Comparison of ENCODE assay signal across 23 mouse cellular contexts in the genomic region with DNA sequence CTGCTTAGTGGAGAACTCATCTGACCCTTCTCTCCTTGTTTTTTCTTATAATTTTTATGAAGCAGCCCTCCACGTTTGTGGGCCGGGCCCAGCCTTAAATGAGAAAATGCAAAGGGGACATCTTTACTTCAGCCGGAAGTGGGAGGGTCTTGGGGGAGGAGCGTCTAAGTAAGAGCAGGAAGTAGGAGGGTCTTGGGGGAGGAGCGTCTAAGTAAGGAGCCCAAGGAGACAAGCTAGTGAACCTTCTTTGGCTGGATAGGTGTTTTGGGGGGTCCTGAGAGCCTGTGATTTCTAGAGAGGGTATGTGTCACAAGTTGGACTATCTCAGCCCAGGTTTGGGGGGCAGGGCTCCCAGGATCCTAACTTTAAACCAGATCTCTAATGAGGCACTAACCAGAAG. TPM values are rescaled to one million over a fixed set of nuclear protein-coding genes. Genes with fewer than 3 reads are reported as not detected.
DNase-seq lines count a peak whose midpoint lies in the region; ATAC-seq and TF ChIP-seq lines count a peak whose summit lies in the region.
"Had no signal": no experiment of that assay in that cellular context is flagged by ENCODE, and none has a peak within 500 bp of the region (broad histone marks: within the 10 kb centered on the region; RNA-seq: fewer than 3 reads in every experiment).

No protein-coding gene starts in this region.

- peak; percentile 66 for DNase-seq in CH12.LX (ENCODE audit: extremely low read depth)
- peak; percentile 89 for DNase-seq in ES-CJ7 (ENCODE audit: low read depth, low spot score)
- DNase-seq in R1 (ENCODE audit: low read depth, low spot score), result peak; percentile 95
- DNase-seq in midbrain, postnatal 0 days (ENCODE audit: low spot score), result no peak
- no peak for DNase-seq in right cerebral cortex, postnatal 25 days
- DNase-seq in layer of hippocampus, adult 8-10 months (ENCODE audit: low spot score in 2 of 2), result no peak
- DNase-seq in heart, adult 8-10 months (ENCODE audit: low spot score), result no peak
- DNase-seq: adrenal gland, postnatal 14 days; forebrain, postnatal 0 days; gastrocnemius, adult 2 months; gastrocnemius, postnatal 25 days; heart, postnatal 36 days had no signal

- peaks cover 49% of the 10 kb centered on the region for H3K27me3 ChIP-seq in CH12.LX (replicated peaks)
- H3K27me3 ChIP-seq in midbrain, postnatal 0 days (ENCODE audit: insufficient read depth, low read length), result no peaks in the 10 kb centered on the region
- H3K27me3 ChIP-seq: forebrain, embryonic 12.5 days; hindbrain, embryonic 15.5 days had no signal

- TF ChIP-seq CTCF in CH12.LX (conservative IDR thresholded peaks at IDR 0.05 in 1 of 2, IDR thresholded peaks at IDR 0.05 in 1 of 2; ENCODE audit: low read depth in 2 of 2, low read length in 2 of 2), result no peak
- no peak for TF ChIP-seq CTCF in midbrain, postnatal 0 days (IDR thresholded peaks at IDR 0.05)

- in situ Hi-C loops in CH12.LX (cut with MboI; ENCODE audit: low pct_ligation_motif_present, low pct_unique_long_range_greater_than_20kb, low sequenced_read_pairs), result no loop called here

- no peaks in the 10 kb centered on the region for H3K79me2 ChIP-seq in CH12.LX (replicated peaks; ENCODE audit: control insufficient read depth, extremely low read depth, insufficient read depth, poor library complexity, severe bottlenecking)

- no peaks in the 10 kb centered on the region for H3K9me3 ChIP-seq in CH12.LX (replicated peaks; ENCODE audit: low read length)
- no peaks in the 10 kb centered on the region for H3K9me3 ChIP-seq in midbrain, postnatal 0 days (ENCODE audit: low read length)
- H3K9me3 ChIP-seq: embryonic facial prominence, embryonic 13.5 days; forebrain, embryonic 12.5 days; heart, embryonic 13.5 days; hindbrain, embryonic 15.5 days had no signal

- TF ChIP-seq EP300 in CH12.LX (IDR thresholded peaks at IDR 0.05; ENCODE audit: low read length), result no peak

- H3K36me3 ChIP-seq in CH12.LX (replicated peaks in 1 of 2; ENCODE audit: control insufficient read depth in 1 of 2, insufficient read depth in 1 of 2, low read length in 1 of 2), result no peaks in the 10 kb centered on the region
- H3K36me3 ChIP-seq in midbrain, postnatal 0 days (ENCODE audit: insufficient read depth, low read length), result peaks cover 66% of the 10 kb centered on the region
- H3K36me3 ChIP-seq: embryonic facial prominence, embryonic 13.5 days; heart, embryonic 13.5 days had no signal

- H3K27ac ChIP-seq in CH12.LX (ENCODE audit: insufficient read depth, low read depth), result no peak overlapping the region
- H3K27ac ChIP-seq in midbrain, postnatal 0 days (ENCODE audit: low read depth, low read length), result no peak overlapping the region
- H3K27ac ChIP-seq: embryonic facial prominence, embryonic 13.5 days; forebrain, embryonic 12.5 days; gastrocnemius, adult 2 months; heart, embryonic 13.5 days had no signal

- ATAC-seq in midbrain, postnatal 0 days (ENCODE audit: low FRiP score), result no peak
- ATAC-seq: activated CD4-positive, CD25-positive, alpha-beta regulatory T cell, adult 4 months; forebrain, postnatal 0 days; inflammation-experienced regulatory T-cells, adult 6 months; intestine, postnatal 0 days had no signal

- peaks cover 0 to 21% of the 10 kb centered on the region in 2 experiments; a peak in 2 of 4 replicates for H3K4me1 ChIP-seq in CH12.LX (ENCODE audit: control insufficient read depth in 1 of 2, insufficient read depth in 2 of 2)
- H3K4me1 ChIP-seq in midbrain, postnatal 0 days (ENCODE audit: insufficient read depth, low read length), result peaks cover 22% of the 10 kb centered on the region

- no peak overlapping the region for H3K4me2 ChIP-seq in CH12.LX (ENCODE audit: insufficient read depth, low read depth, poor library complexity, severe bottlenecking)
- H3K4me2 ChIP-seq in midbrain, postnatal 0 days (ENCODE audit: low read depth, low read length, poor library complexity, severe bottlenecking), result no peak overlapping the region
- H3K4me2 ChIP-seq: embryonic facial prominence, embryonic 13.5 days; forebrain, embryonic 12.5 days; heart, embryonic 13.5 days; hindbrain, embryonic 15.5 days had no signal

- H3K9ac ChIP-seq in CH12.LX (ENCODE audit: insufficient read depth, low read depth), result no peak overlapping the region
- no peak overlapping the region for H3K9ac ChIP-seq in midbrain, postnatal 0 days (replicated peaks; ENCODE audit: low read length, poor library complexity, severe bottlenecking)
- H3K9ac ChIP-seq: embryonic facial prominence, embryonic 13.5 days; forebrain, embryonic 12.5 days; forebrain, postnatal 0 days; heart, embryonic 13.5 days; hindbrain, embryonic 15.5 days had no signal

- dilution Hi-C loops in CH12.LX (cut with MboI; ENCODE audit: extremely low pct_ligation_motif_present, extremely low pct_unique_long_range_greater_than_20kb, low sequenced_read_pairs), result no loop called here

- no peak for TF ChIP-seq POLR2A in CH12.LX (IDR thresholded peaks at IDR 0.05; ENCODE audit: low read depth, low read length)

- no peak for TF ChIP-seq RAD21 in CH12.LX (IDR thresholded peaks at IDR 0.05; ENCODE audit: low read depth, low read length)

- WGBS in midbrain, postnatal 0 days, result 70% methylated on average over 5 of the region's 5 CpGs

- H3K4me3 ChIP-seq in CH12.LX (replicated peaks in 1 of 3; ENCODE audit: low read depth in 2 of 3, low read length in 2 of 3, poor library complexity in 1 of 3), result no peak overlapping the region
- H3K4me3 ChIP-seq in midbrain, postnatal 0 days (ENCODE audit: low read depth, low read length), result no peak overlapping the region
- H3K4me3 ChIP-seq: embryonic facial prominence, embryonic 13.5 days; forebrain, embryonic 12.5 days; gastrocnemius, adult 2 months; heart, embryonic 13.5 days; hindbrain, embryonic 15.5 days had no signal

TF ChIP-seq in CH12.LX, 34 proteins besides CTCF, POLR2A, EP300 and RAD21:
- TF ChIP-seq MAZ (IDR thresholded peaks at IDR 0.05; ENCODE audit: low read depth, low read length) (no peak), ELF1 (IDR thresholded peaks at IDR 0.05; ENCODE audit: low read depth, low read length) (peak; percentile 60)

RNA-seq across cellular contexts. Expression of gene Slc22a12, which starts 27.4 kb away (rescaled TPM):
- total RNA-seq in CH12.LX (2012; rRNA removed) (0.17 TPM in 1 of 2 replicates, not detected in the other), CH12.LX (2014; rRNA removed) (0.24 and 0.94 TPM in 2 replicates)
- 1.2 and 2.1 TPM in 2 replicates for polyA plus RNA-seq in CH12.LX (2012; ENCODE audit: insufficient read length, low read depth)
- total RNA-seq in midbrain, postnatal 0 days (2014; rRNA removed), result 0.71 TPM in 1 of 2 replicates, not detected in the other
- polyA plus RNA-seq in midbrain, postnatal 0 days (2015; fragmentation: Nextera tagmentation; extraction: Ambion mirVana), result 0.45 and 0.57 TPM in 2 replicates
- 1 to 10 TPM in 2 of 4 experiments, under 1 TPM in 2; 0.50 to 1.3 (median 0.96) TPM for total RNA-seq in layer of hippocampus, adult 8-10 months (2022)
- total RNA-seq in heart, adult 8-10 months (2022), result under 1 TPM in 1 of 4 experiments, not detected in 3; 0.28 TPM
- total RNA-seq: adrenal gland, postnatal 14 days; forebrain, postnatal 0 days; gastrocnemius, adult 2 months; gastrocnemius, postnatal 25 days; granulocyte monocyte progenitor cell, adult 5-6 weeks; heart, postnatal 36 days had no signal
- polyA plus RNA-seq: activated CD4-positive, CD25-positive, alpha-beta regulatory T cell, adult 4 months; C2C12; embryonic facial prominence, embryonic 13.5 days; forebrain, embryonic 12.5 days; heart, embryonic 13.5 days; heart, postnatal 0 days; hindbrain, embryonic 11.5 days; hindbrain, embryonic 15.5 days; inflammation-experienced regulatory T-cells, adult 6 months; intestine, postnatal 0 days had no signal

Comparison
In these comparisons a context has a peak if more than half of its experiments do, and no peak if none do; other contexts are left out.
1. DNase-seq: peak in CH12.LX (single experiment), ES-CJ7 (single experiment) and R1 (single experiment); none in midbrain, postnatal 0 days (single experiment), right cerebral cortex, postnatal 25 days (single experiment), layer of hippocampus, adult 8-10 months (0 of 2) and heart, adult 8-10 months (single experiment).